Comparison of ENCODE assay signal across 23 mouse cellular contexts in the genomic region with DNA sequence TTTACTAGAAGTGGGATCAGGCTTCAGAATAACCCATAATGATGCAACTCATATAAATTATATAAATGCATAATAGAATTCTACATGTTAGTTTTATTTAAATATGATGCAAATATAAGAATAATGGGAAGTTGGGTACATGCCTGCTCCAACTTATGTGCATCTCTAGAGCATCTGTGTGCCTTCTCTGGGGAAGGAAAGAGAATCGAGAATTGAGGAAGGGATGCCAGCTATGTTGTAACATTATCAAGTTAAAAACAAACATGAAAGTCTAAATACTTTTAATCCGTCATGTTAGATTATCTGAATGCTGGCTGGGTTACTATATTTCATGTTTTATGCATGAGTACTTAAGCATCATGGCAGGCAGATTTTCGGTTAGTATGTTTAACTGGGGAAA.
DNase-seq lines count a peak whose midpoint lies in the region; ATAC-seq and TF ChIP-seq lines count a peak whose summit lies in the region.
"Had no signal": no experiment of that assay in that cellular context is flagged by ENCODE, and none has a peak within 500 bp of the region (broad histone marks: within the 10 kb centered on the region; RNA-seq: fewer than 3 reads in every experiment).

No protein-coding gene starts in this region.

- H3K9me3 ChIP-seq in forebrain, embryonic 15.5 days: no peaks in the 10 kb centered on the region
- no peaks in the 10 kb centered on the region for H3K9me3 ChIP-seq in forebrain, embryonic 13.5 days (replicated peaks)
- no peaks in the 10 kb centered on the region for H3K9me3 ChIP-seq in forebrain, embryonic 16.5 days (ENCODE audit: control insufficient read depth, low read length)
- no peaks in the 10 kb centered on the region for H3K9me3 ChIP-seq in forebrain, embryonic 11.5 days (ENCODE audit: control insufficient read depth, low read length)
- no peaks in the 10 kb centered on the region for H3K9me3 ChIP-seq in forebrain, postnatal 0 days (ENCODE audit: low read length)
- H3K9me3 ChIP-seq in forebrain, embryonic 14.5 days (replicated peaks; ENCODE audit: control insufficient read depth, low read length): no peaks in the 10 kb centered on the region
- no peaks in the 10 kb centered on the region for H3K9me3 ChIP-seq in midbrain, embryonic 13.5 days

- no peak for TF ChIP-seq CTCF in forebrain, postnatal 0 days (IDR thresholded peaks at IDR 0.05; ENCODE audit: low read depth)

- H3K4me1 ChIP-seq in forebrain, embryonic 15.5 days: no peaks in the 10 kb centered on the region
- H3K4me1 ChIP-seq in forebrain, embryonic 13.5 days: no peaks in the 10 kb centered on the region
- H3K4me1 ChIP-seq in forebrain, embryonic 16.5 days (replicated peaks; ENCODE audit: control insufficient read depth, insufficient read depth, low read length): no peaks in the 10 kb centered on the region
- H3K4me1 ChIP-seq in forebrain, embryonic 11.5 days (replicated peaks; ENCODE audit: control insufficient read depth, insufficient read depth, low read length): no peaks in the 10 kb centered on the region
- no peaks in the 10 kb centered on the region; the same call in 1 of the 2 replicates for H3K4me1 ChIP-seq in forebrain, postnatal 0 days (ENCODE audit: insufficient read depth)
- H3K4me1 ChIP-seq in forebrain, embryonic 14.5 days (ENCODE audit: control insufficient read depth, insufficient read depth, low read length): no peaks in the 10 kb centered on the region
- H3K4me1 ChIP-seq in midbrain, embryonic 13.5 days (replicated peaks): no peaks in the 10 kb centered on the region

- ATAC-seq in forebrain, embryonic 15.5 days (replicated peaks): peak; percentile 57; the same call in 1 of the 2 replicates
- ATAC-seq in forebrain, embryonic 13.5 days: no peak
- ATAC-seq in forebrain, embryonic 16.5 days: peak; percentile 83
- ATAC-seq in forebrain, embryonic 11.5 days (replicated peaks; ENCODE audit: low FRiP score): no peak
- ATAC-seq in forebrain, postnatal 0 days: peak; percentile 70
- ATAC-seq in forebrain, embryonic 14.5 days: no peak
- no peak for ATAC-seq in midbrain, embryonic 13.5 days
- ATAC-seq: activated CD4-positive, CD25-positive, alpha-beta regulatory T cell, adult 4 months; CD4-positive, CD25-positive, alpha-beta regulatory T cell, adult 4 months; Patski had no signal

- 67% methylated on average over 3 of the region's 3 CpGs for WGBS in forebrain, embryonic 15.5 days
- WGBS in forebrain, embryonic 13.5 days: 78% methylated on average over 3 of the region's 3 CpGs
- WGBS in forebrain, embryonic 16.5 days: 55% methylated on average over 3 of the region's 3 CpGs
- whole genome bisulfite sequencing in forebrain, embryonic 11.5 days: 90% methylated on average over 3 of the region's 3 CpGs
- WGBS in forebrain, postnatal 0 days: 43% methylated on average over 3 of the region's 3 CpGs
- WGBS in forebrain, embryonic 14.5 days: 82% methylated on average over 3 of the region's 3 CpGs
- 64% methylated on average over 3 of the region's 3 CpGs for WGBS in midbrain, embryonic 13.5 days

- no peak for DNase-seq in forebrain, embryonic 11.5 days (ENCODE audit: low spot score)
- DNase-seq in forebrain, postnatal 0 days: peak; percentile 41
- DNase-seq in forebrain, embryonic 14.5 days (ENCODE audit: low spot score): no peak
- peak; percentile 26 for DNase-seq in brain, embryonic 18.5 days (ENCODE audit: low read depth, low spot score)
- DNase-seq: adrenal gland, adult 2 months; adrenal gland, adult 8-10 months; adrenal gland, postnatal 10 days; adrenal gland, postnatal 14 days; adrenal gland, postnatal 25 days; adrenal gland, postnatal 36 days; B cell, adult 2 months; cerebellum, adult 11 months; cerebellum, adult 11-12 months; cerebellum, adult 18-20 months had no signal

- H3K4me3 ChIP-seq in forebrain, embryonic 15.5 days: no peak overlapping the region
- H3K4me3 ChIP-seq in forebrain, embryonic 13.5 days: no peak overlapping the region
- H3K4me3 ChIP-seq in forebrain, embryonic 16.5 days (replicated peaks; ENCODE audit: low read length): no peak overlapping the region
- no peak overlapping the region for H3K4me3 ChIP-seq in forebrain, embryonic 11.5 days (ENCODE audit: low read depth, low read length)
- H3K4me3 ChIP-seq in forebrain, postnatal 0 days (ENCODE audit: low read depth, low read length): no peak overlapping the region
- no peak overlapping the region for H3K4me3 ChIP-seq in forebrain, embryonic 14.5 days (ENCODE audit: low read depth, low read length)
- no peak overlapping the region for H3K4me3 ChIP-seq in midbrain, embryonic 13.5 days (replicated peaks)

- no peaks in the 10 kb centered on the region for H3K27me3 ChIP-seq in forebrain, embryonic 15.5 days
- H3K27me3 ChIP-seq in forebrain, embryonic 13.5 days: no peaks in the 10 kb centered on the region
- no peaks in the 10 kb centered on the region for H3K27me3 ChIP-seq in forebrain, embryonic 16.5 days (replicated peaks; ENCODE audit: control insufficient read depth, insufficient read depth, low read length)
- no peaks in the 10 kb centered on the region for H3K27me3 ChIP-seq in forebrain, embryonic 11.5 days (ENCODE audit: control insufficient read depth, insufficient read depth, low read length)
- no peaks in the 10 kb centered on the region for H3K27me3 ChIP-seq in forebrain, postnatal 0 days (ENCODE audit: insufficient read depth, low read length)
- no peaks in the 10 kb centered on the region for H3K27me3 ChIP-seq in forebrain, embryonic 14.5 days (replicated peaks; ENCODE audit: control insufficient read depth, insufficient read depth, low read length)
- H3K27me3 ChIP-seq in midbrain, embryonic 13.5 days: no peaks in the 10 kb centered on the region
- H3K27me3 ChIP-seq: CH12.LX, Patski had no signal

- no peak overlapping the region for H3K27ac ChIP-seq in forebrain, embryonic 15.5 days (replicated peaks)
- no peak overlapping the region for H3K27ac ChIP-seq in forebrain, embryonic 13.5 days
- H3K27ac ChIP-seq in forebrain, embryonic 16.5 days (ENCODE audit: low read length): no peak overlapping the region
- no peak overlapping the region for H3K27ac ChIP-seq in forebrain, embryonic 11.5 days (ENCODE audit: low read depth, low read length)
- no peak overlapping the region for H3K27ac ChIP-seq in forebrain, postnatal 0 days (ENCODE audit: low read depth, low read length)
- H3K27ac ChIP-seq in forebrain, embryonic 14.5 days (ENCODE audit: low read depth, low read length): no peak overlapping the region
- H3K27ac ChIP-seq in midbrain, embryonic 13.5 days: no peak overlapping the region

- H3K4me2 ChIP-seq in forebrain, embryonic 15.5 days (replicated peaks): no peak overlapping the region
- no peak overlapping the region for H3K4me2 ChIP-seq in forebrain, embryonic 13.5 days
- H3K4me2 ChIP-seq in forebrain, embryonic 16.5 days (ENCODE audit: low read length): no peak overlapping the region
- H3K4me2 ChIP-seq in forebrain, embryonic 11.5 days (ENCODE audit: low read depth, low read length, severe bottlenecking): no peak overlapping the region
- H3K4me2 ChIP-seq in forebrain, postnatal 0 days (ENCODE audit: low read depth): no peak overlapping the region
- no peak overlapping the region for H3K4me2 ChIP-seq in forebrain, embryonic 14.5 days (ENCODE audit: low read length)
- no peak overlapping the region for H3K4me2 ChIP-seq in midbrain, embryonic 13.5 days (replicated peaks)

- no peak overlapping the region for H3K9ac ChIP-seq in forebrain, embryonic 15.5 days (replicated peaks)
- H3K9ac ChIP-seq in forebrain, embryonic 13.5 days: no peak overlapping the region
- H3K9ac ChIP-seq in forebrain, embryonic 16.5 days (replicated peaks; ENCODE audit: low read depth, low read length): no peak overlapping the region
- no peak overlapping the region for H3K9ac ChIP-seq in forebrain, embryonic 11.5 days (ENCODE audit: low read length)
- H3K9ac ChIP-seq in forebrain, postnatal 0 days: no peak overlapping the region
- no peak overlapping the region for H3K9ac ChIP-seq in forebrain, embryonic 14.5 days (ENCODE audit: low read length)
- no peak overlapping the region for H3K9ac ChIP-seq in midbrain, embryonic 13.5 days (replicated peaks)

- no peaks in the 10 kb centered on the region for H3K36me3 ChIP-seq in forebrain, embryonic 15.5 days
- no peaks in the 10 kb centered on the region for H3K36me3 ChIP-seq in forebrain, embryonic 13.5 days (ENCODE audit: poor library complexity, severe bottlenecking)
- H3K36me3 ChIP-seq in forebrain, embryonic 16.5 days (ENCODE audit: control insufficient read depth, insufficient read depth): no peaks in the 10 kb centered on the region
- no peaks in the 10 kb centered on the region for H3K36me3 ChIP-seq in forebrain, embryonic 11.5 days (ENCODE audit: control insufficient read depth, insufficient read depth, low read length)
- H3K36me3 ChIP-seq in forebrain, postnatal 0 days (ENCODE audit: insufficient read depth): no peaks in the 10 kb centered on the region
- H3K36me3 ChIP-seq in forebrain, embryonic 14.5 days (ENCODE audit: control insufficient read depth, insufficient read depth, low read length): no peaks in the 10 kb centered on the region
- H3K36me3 ChIP-seq in midbrain, embryonic 13.5 days: no peaks in the 10 kb centered on the region
- H3K36me3 ChIP-seq: G1E had no signal

Comparison
In these comparisons a context has a peak if more than half of its experiments do, and no peak if none do; other contexts are left out.
1. ATAC-seq: peak in forebrain, embryonic 15.5 days (single experiment), forebrain, embryonic 16.5 days (single experiment) and forebrain, postnatal 0 days (single experiment); none in forebrain, embryonic 13.5 days (single experiment), forebrain, embryonic 11.5 days (single experiment), forebrain, embryonic 14.5 days (single experiment) and midbrain, embryonic 13.5 days (single experiment).
2. DNase-seq: peak in forebrain, postnatal 0 days (single experiment) and brain, embryonic 18.5 days (single experiment); none in forebrain, embryonic 11.5 days (single experiment) and forebrain, embryonic 14.5 days (single experiment).